Mouse (Mus musculus): ENCODE measurements around the gene Catsperz. TPM values are rescaled to one million over a fixed set of nuclear protein-coding genes. Genes with fewer than 3 reads are reported as not detected.
"Not testable (repeated sequence)": the region's sequence is repeated elsewhere in the genome, so short reads cannot be mapped to it uniquely, and the experiment has no call there.

Catsperz gene
- polyA plus RNA-seq, 1 experiment from 2014 or later: 2.4 TPM

- H3K9ac ChIP-seq (replicated peaks; ENCODE audit: low read depth): no peak overlapping the region
- H3K36me3 ChIP-seq (ENCODE audit: insufficient read depth, low read length): peaks cover 9% of the 10 kb centered on the region; the same call in 1 of the 2 replicates
- DNase-seq (ENCODE audit: low spot score) (no peak), ATAC-seq (no peak)
- no peaks in the 10 kb centered on the region for H3K27me3 ChIP-seq (replicated peaks; ENCODE audit: insufficient read depth, low read length)
- no peaks in the 10 kb centered on the region for H3K9me3 ChIP-seq (ENCODE audit: low read length)
- TF ChIP-seq CTCF (IDR thresholded peaks at IDR 0.05) (no peak), EP300 (IDR thresholded peaks at IDR 0.05) (no peak)
- H3K27ac ChIP-seq (ENCODE audit: low read length): no peak overlapping the region
- H3K4me2 ChIP-seq (replicated peaks; ENCODE audit: low read depth, low read length): no peak overlapping the region
- WGBS: 90% methylated on average over 11 of the region's 11 CpGs
- no peak overlapping the region for H3K4me3 ChIP-seq (ENCODE audit: low read depth, low read length)
- H3K4me1 ChIP-seq (ENCODE audit: insufficient read depth, low read depth, low read length): no peaks in the 10 kb centered on the region; the same call in 1 of the 2 replicates
Observed at GRCm38 (mm10) chr19:6905498-6906159, 19.6 kb downstream of the Catsperz start.

DNA sequence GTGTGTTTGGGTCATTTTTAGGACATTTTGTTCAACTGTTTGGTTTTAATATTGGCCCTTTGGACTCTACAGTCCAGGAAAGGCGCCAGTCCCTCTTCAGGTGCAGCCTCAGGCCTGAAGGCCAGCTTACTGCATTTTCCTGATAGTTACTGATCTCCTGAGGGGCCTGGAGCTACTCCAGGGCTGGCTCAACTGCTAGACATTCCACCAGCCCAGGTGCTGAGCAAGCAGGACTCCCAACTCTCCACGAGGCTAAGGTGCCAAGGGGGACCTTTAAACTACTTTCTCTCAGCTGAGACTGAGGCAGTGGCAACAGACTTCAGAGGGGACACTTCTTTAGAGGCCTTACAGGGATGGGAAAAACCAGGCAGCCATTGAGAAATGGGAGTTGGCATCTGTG lies 20.3 kb downstream of the Catsperz start:
- Histone ChIP-seq H3K36me3 (ENCODE audit: insufficient read depth, low read length) (peaks cover 9% of the 10 kb centered on the region; the same call in 1 of the 2 replicates), H3K27me3 (replicated peaks; ENCODE audit: insufficient read depth, low read length) (no peaks in the 10 kb centered on the region), H3K4me2 (replicated peaks; ENCODE audit: low read depth, low read length) (no peak overlapping the region), H3K4me3 (ENCODE audit: low read depth, low read length) (no peak overlapping the region), H3K4me1 (ENCODE audit: insufficient read depth, low read depth, low read length) (no peaks in the 10 kb centered on the region; the same call in 1 of the 2 replicates), H3K27ac (ENCODE audit: low read length) (no peak overlapping the region), H3K9me3 (ENCODE audit: low read length) (no peaks in the 10 kb centered on the region), H3K9ac (replicated peaks; ENCODE audit: low read depth) (no peak overlapping the region)
- 70% methylated on average over 2 of the region's 2 CpGs for WGBS
- ATAC-seq: no peak
- TF ChIP-seq EP300 (IDR thresholded peaks at IDR 0.05) (no peak), CTCF (IDR thresholded peaks at IDR 0.05) (no peak)
- no peak for DNase-seq (ENCODE audit: low spot score)

DNA sequence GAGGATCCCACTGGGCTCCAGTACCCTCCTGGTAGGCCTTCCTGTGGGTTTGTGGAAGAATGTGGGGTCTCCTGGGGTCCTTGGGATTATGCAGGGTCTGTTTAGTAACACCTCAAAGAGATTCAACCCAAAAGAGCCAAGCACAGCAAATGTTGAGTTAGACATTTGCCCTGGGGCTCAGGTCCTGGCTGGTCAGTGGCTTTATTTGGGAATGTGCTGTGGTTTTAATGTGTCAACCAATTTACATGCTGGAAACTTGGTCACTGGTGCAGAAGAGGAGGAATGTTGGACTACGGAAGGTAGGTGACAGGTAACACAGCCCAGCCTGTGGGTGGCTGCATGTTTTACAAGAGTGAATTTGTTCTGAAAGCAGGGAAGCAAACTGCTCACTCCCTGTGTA lies 22.1 kb downstream of the Catsperz start:
- Histone ChIP-seq H3K9me3 (ENCODE audit: low read length) (no peaks in the 10 kb centered on the region), H3K27me3 (replicated peaks; ENCODE audit: insufficient read depth, low read length) (no peaks in the 10 kb centered on the region), H3K9ac (replicated peaks; ENCODE audit: low read depth) (no peak overlapping the region), H3K4me3 (ENCODE audit: low read depth, low read length) (no peak overlapping the region), H3K4me2 (replicated peaks; ENCODE audit: low read depth, low read length) (no peak overlapping the region), H3K36me3 (ENCODE audit: insufficient read depth, low read length) (peaks cover 9% of the 10 kb centered on the region; the same call in 1 of the 2 replicates), H3K27ac (ENCODE audit: low read length) (no peak overlapping the region), H3K4me1 (ENCODE audit: insufficient read depth, low read depth, low read length) (no peaks in the 10 kb centered on the region)
- 88% methylated on average over 1 of the region's 1 CpGs for WGBS
- ATAC-seq (no peak), DNase-seq (ENCODE audit: low spot score) (no peak)
- no peak for TF ChIP-seq CTCF (IDR thresholded peaks at IDR 0.05)
- TF ChIP-seq EP300 (IDR thresholded peaks at IDR 0.05): no peak

DNA sequence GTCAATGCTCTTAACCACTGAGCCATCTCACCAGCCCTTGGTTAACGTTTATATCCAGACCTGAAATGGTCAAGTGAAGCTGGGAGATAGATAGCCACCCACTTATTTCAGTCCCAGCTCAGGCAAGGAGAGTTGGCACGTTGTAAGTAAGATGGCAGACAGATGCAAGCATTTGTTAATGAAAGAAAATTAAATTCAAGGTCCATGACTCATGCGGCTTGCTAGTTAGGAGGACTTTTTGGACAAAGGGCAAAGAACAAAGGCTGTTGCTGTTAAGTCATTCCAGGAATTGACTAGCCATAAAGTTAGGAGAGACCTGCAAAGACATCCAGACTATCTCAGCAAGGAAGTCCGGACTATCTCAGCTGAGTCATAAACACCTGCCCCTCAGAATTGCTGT lies 25.5 kb downstream of the Catsperz start:
- Histone ChIP-seq H3K36me3 (ENCODE audit: insufficient read depth, low read length) (peaks cover 9% of the 10 kb centered on the region; the same call in 1 of the 2 replicates), H3K27me3 (replicated peaks; ENCODE audit: insufficient read depth, low read length) (no peaks in the 10 kb centered on the region), H3K4me1 (ENCODE audit: insufficient read depth, low read depth, low read length) (no peaks in the 10 kb centered on the region), H3K4me3 (ENCODE audit: low read depth, low read length) (no peak overlapping the region), H3K9ac (replicated peaks; ENCODE audit: low read depth) (no peak overlapping the region), H3K4me2 (replicated peaks; ENCODE audit: low read depth, low read length) (no peak overlapping the region), H3K9me3 (ENCODE audit: low read length) (no peaks in the 10 kb centered on the region), H3K27ac (ENCODE audit: low read length) (no peak overlapping the region)
- no peak for TF ChIP-seq EP300 (IDR thresholded peaks at IDR 0.05)
- no peak for TF ChIP-seq CTCF (IDR thresholded peaks at IDR 0.05)
- DNase-seq (ENCODE audit: low spot score) (no peak), ATAC-seq (no peak)
- 84% methylated on average over 4 of the region's 4 CpGs for WGBS

- H3K4me3 ChIP-seq (ENCODE audit: low read depth, low read length); H3K9me3 ChIP-seq (ENCODE audit: low read length); H3K4me2 ChIP-seq (replicated peaks; ENCODE audit: low read depth, low read length); ATAC-seq; H3K36me3 ChIP-seq (ENCODE audit: insufficient read depth, low read length); H3K27me3 ChIP-seq (replicated peaks; ENCODE audit: insufficient read depth, low read length); DNase-seq (ENCODE audit: low spot score); H3K4me1 ChIP-seq (ENCODE audit: insufficient read depth, low read depth, low read length); H3K27ac ChIP-seq (ENCODE audit: low read length); H3K9ac ChIP-seq (replicated peaks; ENCODE audit: low read depth): not testable (repeated sequence)
- WGBS: 69% methylated on average over 18 of the region's 18 CpGs
Observed at GRCm38 (mm10) chr19:6895608-6896305, 29.4 kb downstream of the Catsperz start.

- H3K9me3 ChIP-seq (ENCODE audit: low read length): no peaks in the 10 kb centered on the region
- no peaks in the 10 kb centered on the region for H3K4me1 ChIP-seq (ENCODE audit: insufficient read depth, low read depth, low read length)
- H3K27me3 ChIP-seq (replicated peaks; ENCODE audit: insufficient read depth, low read length): no peaks in the 10 kb centered on the region
- WGBS: 92% methylated on average over 14 of the region's 14 CpGs
- no peak overlapping the region for H3K4me2 ChIP-seq (replicated peaks; ENCODE audit: low read depth, low read length)
- no peak overlapping the region for H3K27ac ChIP-seq (ENCODE audit: low read length)
- no peak overlapping the region for H3K9ac ChIP-seq (replicated peaks; ENCODE audit: low read depth)
- ATAC-seq (no peak), DNase-seq (ENCODE audit: low spot score) (no peak)
- no peaks in the 10 kb centered on the region for H3K36me3 ChIP-seq (ENCODE audit: insufficient read depth, low read length)
- H3K4me3 ChIP-seq (ENCODE audit: low read depth, low read length): no peak overlapping the region
- TF ChIP-seq EP300 (IDR thresholded peaks at IDR 0.05): no peak
- TF ChIP-seq CTCF (IDR thresholded peaks at IDR 0.05): no peak
Observed at GRCm38 (mm10) chr19:6893731-6894451, 31.3 kb downstream of the Catsperz start.
